Mouse (Mus musculus): ENCODE measurements around the gene Arhgef33. TPM values are rescaled to one million over a fixed set of nuclear protein-coding genes. Genes with fewer than 3 reads are reported as not detected.

The Arhgef33 gene
- polyA plus RNA-seq, 1 experiment = 0.21 TPM

DNA sequence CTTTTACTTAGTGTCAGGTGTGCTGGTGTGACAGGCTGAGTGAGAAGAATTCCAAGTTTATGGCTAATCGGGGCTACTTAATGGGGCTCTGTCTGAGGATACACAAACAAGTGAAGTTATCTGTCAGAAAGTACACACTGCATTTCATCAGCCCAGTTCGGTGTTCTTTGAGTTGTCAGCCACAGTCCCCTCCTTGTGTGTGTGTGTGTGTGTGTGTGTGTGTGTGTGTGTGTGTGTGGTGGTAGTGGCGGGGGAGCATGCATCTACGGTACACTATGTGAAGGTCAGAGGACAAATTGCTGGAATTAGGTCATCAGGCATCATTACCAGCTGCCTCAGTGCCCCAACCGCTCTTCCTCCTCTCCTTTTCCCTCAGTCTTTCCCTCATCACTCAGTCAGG lies 18.2 kb downstream of the Arhgef33 start:
- no peak overlapping the region for H3K4me3 ChIP-seq (replicated peaks; ENCODE audit: extremely low read depth, low read depth, low read length)
- no peak for DNase-seq
- no peak for TF ChIP-seq POLR2A (IDR thresholded peaks at IDR 0.05; ENCODE audit: borderline replicate concordance, extremely low read depth, low read depth, low read length)
- TF ChIP-seq CTCF (IDR thresholded peaks at IDR 0.05; ENCODE audit: insufficient read depth, low read length) = no peak
- 75% methylated on average over 4 of the region's 5 CpGs for WGBS
- no peaks in the 10 kb centered on the region for H3K4me1 ChIP-seq (ENCODE audit: control insufficient read depth, insufficient read depth, low read length)

DNA sequence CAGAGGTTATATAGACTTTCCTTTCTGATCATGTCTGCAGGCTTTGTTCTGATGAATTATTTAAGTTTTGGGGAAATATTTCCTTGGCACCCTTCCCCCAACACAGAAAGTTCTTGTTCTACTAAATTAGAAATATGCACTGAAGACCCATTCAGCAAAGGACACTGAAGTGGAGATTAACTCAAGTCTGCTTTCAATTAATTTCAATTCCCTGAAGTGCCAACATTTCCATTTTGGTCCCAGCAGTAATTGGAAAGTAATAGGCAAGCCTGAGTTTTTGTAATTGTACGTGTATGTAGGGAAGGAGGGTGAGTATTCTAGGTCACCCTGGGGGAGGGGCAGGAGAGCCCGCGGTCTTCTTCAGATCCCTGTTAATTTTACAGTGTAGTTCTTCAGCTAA lies 19.2 kb downstream of the Arhgef33 start:
- no peaks in the 10 kb centered on the region for H3K4me1 ChIP-seq (ENCODE audit: control insufficient read depth, insufficient read depth, low read length)
- 89% methylated on average over 3 of the region's 3 CpGs for WGBS
- H3K4me3 ChIP-seq (replicated peaks; ENCODE audit: extremely low read depth, low read depth, low read length) = no peak overlapping the region
- TF ChIP-seq CTCF (IDR thresholded peaks at IDR 0.05; ENCODE audit: insufficient read depth, low read length) = no peak
- no peak for DNase-seq

DNA sequence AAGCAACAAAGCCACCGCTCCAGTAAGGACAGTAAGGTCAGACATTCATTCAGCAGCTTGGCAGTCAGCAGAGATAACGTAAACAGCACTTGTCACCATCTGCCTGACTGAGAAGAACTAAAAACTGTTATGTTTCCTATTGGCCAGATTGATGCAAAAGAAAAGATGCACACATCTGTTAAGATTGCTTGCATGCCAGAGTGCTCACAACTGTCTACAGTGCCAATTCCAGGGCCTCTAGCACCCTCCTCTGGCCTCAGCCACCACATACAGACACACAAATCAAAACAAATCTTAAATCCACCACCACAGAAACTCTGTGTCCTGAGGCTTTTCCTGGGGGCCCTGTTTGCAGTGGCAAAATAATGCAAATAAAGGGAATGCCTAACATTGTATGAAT lies 25.2 kb downstream of the Arhgef33 start:
- Histone ChIP-seq H3K4me1 (ENCODE audit: control insufficient read depth, insufficient read depth, low read length) (no peaks in the 10 kb centered on the region), H3K4me3 (replicated peaks; ENCODE audit: extremely low read depth, low read depth, low read length) (no peak overlapping the region)
- DNase-seq = no peak
- WGBS = 60% methylated on average over 2 of the region's 2 CpGs
- TF ChIP-seq CTCF (IDR thresholded peaks at IDR 0.05; ENCODE audit: insufficient read depth, low read length) (0 out of 2 replicates have a peak, but pooled peaks have one; percentile 25), POLR2A (IDR thresholded peaks at IDR 0.05; ENCODE audit: borderline replicate concordance, extremely low read depth, low read depth, low read length) (no peak)

DNA sequence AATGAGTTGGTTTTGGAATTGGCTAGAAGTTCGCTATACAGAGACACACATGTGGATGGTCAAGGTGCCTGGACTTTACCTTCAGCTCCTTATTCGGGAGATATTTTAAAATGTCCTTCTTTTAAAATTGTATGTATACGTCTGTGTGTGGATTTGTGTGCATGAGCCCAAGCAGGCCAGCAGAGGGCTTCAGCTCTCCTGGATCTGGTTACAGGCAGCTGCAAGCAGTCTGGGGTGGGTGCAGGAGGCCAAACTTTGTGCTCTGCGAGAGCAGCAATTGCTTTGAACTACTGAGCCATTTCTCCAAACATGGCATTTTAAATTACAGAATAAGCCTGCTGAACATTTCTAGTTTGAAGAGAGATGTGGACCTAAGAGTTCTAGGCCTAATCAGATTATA lies 38.1 kb downstream of the Arhgef33 start:
- Histone ChIP-seq H3K4me3 (replicated peaks; ENCODE audit: extremely low read depth, low read depth, low read length) (no peak overlapping the region), H3K4me1 (ENCODE audit: control insufficient read depth, insufficient read depth, low read length) (no peaks in the 10 kb centered on the region)
- WGBS = 79% methylated on average over 4 of the region's 4 CpGs
- TF ChIP-seq CTCF (IDR thresholded peaks at IDR 0.05; ENCODE audit: insufficient read depth, low read length) (peak; percentile 37; the same call in 1 of the 2 replicates), POLR2A (IDR thresholded peaks at IDR 0.05; ENCODE audit: borderline replicate concordance, extremely low read depth, low read depth, low read length) (no peak)
- DNase-seq = no peak

DNA sequence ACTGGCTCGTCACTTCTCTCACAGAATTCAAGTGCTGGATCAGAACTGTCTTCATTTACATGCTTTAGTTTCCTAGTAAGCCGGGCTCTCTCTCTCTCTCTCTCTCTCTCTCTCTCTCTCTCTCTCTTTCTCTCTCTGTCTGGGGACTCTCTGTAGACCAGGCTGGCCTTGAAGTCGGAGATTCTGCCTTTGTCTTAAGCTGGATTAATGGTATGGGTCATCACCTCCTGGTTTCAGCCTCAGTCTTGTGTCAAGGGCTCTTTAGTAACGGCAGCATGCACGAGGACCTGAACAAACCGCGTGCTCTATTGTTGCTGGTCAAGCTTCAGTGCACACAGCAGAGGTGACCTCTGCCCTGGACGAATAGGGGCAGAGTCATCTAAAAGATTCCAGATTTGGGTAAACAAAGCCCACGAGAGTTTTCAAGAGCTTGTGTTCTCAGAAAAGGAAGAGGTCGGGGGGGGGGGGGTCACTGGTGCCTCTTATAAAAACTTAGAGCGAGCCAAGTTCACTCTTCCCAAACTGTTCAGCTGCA lies 39.5 kb downstream of the Arhgef33 start:
- DNase-seq = no peak
- WGBS = 60% methylated on average over 11 of the region's 11 CpGs
- TF ChIP-seq POLR2A (IDR thresholded peaks at IDR 0.05; ENCODE audit: borderline replicate concordance, extremely low read depth, low read depth, low read length) (no peak), CTCF (IDR thresholded peaks at IDR 0.05; ENCODE audit: insufficient read depth, low read length) (no peak)

DNA sequence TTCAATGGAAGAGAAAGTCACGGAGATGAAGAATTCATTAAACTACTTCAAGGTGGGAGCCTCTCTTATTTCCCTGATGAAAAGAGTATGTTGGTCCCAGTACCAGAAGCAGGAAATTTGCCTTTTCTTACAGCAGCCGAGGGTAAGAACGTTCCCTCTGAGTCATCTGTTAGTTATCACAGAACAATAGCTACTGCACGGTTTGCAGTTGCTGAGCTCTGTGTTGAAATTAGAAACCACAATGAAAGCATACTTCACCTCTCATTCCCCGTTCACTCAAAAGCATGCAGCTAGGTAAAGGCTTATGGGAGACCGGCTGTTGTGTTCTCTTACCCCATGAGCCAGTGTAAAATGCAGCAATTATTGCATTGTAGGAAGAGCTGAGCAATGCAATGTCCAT lies 40.0 kb downstream of the Arhgef33 start:
- Histone ChIP-seq H3K4me1 (ENCODE audit: control insufficient read depth, insufficient read depth, low read length) (no peaks in the 10 kb centered on the region), H3K4me3 (replicated peaks; ENCODE audit: extremely low read depth, low read depth, low read length) (no peak overlapping the region)
- no peak for DNase-seq
- WGBS = 41% methylated on average over 6 of the region's 6 CpGs
- TF ChIP-seq CTCF (IDR thresholded peaks at IDR 0.05; ENCODE audit: insufficient read depth, low read length) (no peak), POLR2A (IDR thresholded peaks at IDR 0.05; ENCODE audit: borderline replicate concordance, extremely low read depth, low read depth, low read length) (no peak)

More for the DNA sequence above, 39.5 kb downstream of the Arhgef33 start:
- no peaks in the 10 kb centered on the region for H3K4me1 ChIP-seq (ENCODE audit: control insufficient read depth, insufficient read depth, low read length)
- H3K4me3 ChIP-seq (replicated peaks; ENCODE audit: extremely low read depth, low read depth, low read length) = no peak overlapping the region

DNA sequence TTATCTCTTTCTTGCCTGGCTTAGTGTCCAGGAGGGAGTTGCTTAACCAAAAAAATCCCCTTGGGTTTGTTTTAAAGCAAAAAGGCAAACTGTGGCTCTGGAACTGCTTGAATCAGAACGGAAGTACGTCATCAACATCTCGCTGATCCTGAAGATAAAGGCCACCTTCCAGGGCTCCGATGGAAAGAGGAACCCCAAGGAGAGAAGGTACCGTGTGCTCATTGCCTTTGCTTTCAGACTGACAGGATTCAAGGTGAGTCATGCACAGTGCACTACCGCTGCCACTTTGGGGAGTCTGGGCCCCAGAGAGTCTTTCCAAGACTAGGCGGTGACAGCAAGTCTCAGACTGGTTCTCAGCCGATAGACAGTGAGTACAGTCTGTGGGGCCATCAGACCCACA lies 53.0 kb downstream of the Arhgef33 start:
- Histone ChIP-seq H3K4me1 (ENCODE audit: control insufficient read depth, insufficient read depth, low read length) (no peaks in the 10 kb centered on the region), H3K4me3 (replicated peaks; ENCODE audit: extremely low read depth, low read depth, low read length) (no peak overlapping the region)
- TF ChIP-seq POLR2A (IDR thresholded peaks at IDR 0.05; ENCODE audit: borderline replicate concordance, extremely low read depth, low read depth, low read length) (no peak), CTCF (IDR thresholded peaks at IDR 0.05; ENCODE audit: insufficient read depth, low read length) (no peak)
- 79% methylated on average over 8 of the region's 8 CpGs for WGBS
- no peak for DNase-seq

DNA sequence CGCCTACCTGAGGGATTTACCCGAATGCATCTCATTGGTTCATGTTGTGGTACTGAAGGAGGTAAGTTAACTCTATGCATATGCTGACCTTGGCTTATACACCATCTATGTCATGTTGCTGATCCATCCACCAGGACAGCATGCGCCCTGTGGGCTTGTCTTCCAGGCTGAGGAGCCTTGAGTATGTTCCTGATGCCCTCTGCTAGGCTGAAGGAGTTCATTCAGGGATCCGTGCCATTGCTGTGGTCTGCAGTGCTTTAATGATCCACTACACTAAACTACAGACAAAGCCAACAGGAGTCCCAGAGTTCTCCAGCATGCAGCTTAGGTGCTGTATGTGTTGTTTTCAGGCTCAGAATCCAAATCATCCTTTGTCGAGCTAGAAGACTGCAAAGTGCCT lies 60.1 kb downstream of the Arhgef33 start:
- DNase-seq = no peak
- no peaks in the 10 kb centered on the region for H3K4me1 ChIP-seq (ENCODE audit: control insufficient read depth, insufficient read depth, low read length)
- TF ChIP-seq POLR2A (IDR thresholded peaks at IDR 0.05; ENCODE audit: borderline replicate concordance, extremely low read depth, low read depth, low read length) = no peak
- no peak for TF ChIP-seq CTCF (IDR thresholded peaks at IDR 0.05; ENCODE audit: insufficient read depth, low read length)
- WGBS = 91% methylated on average over 5 of the region's 5 CpGs
- no peak overlapping the region for H3K4me3 ChIP-seq (replicated peaks; ENCODE audit: extremely low read depth, low read depth, low read length)

DNA sequence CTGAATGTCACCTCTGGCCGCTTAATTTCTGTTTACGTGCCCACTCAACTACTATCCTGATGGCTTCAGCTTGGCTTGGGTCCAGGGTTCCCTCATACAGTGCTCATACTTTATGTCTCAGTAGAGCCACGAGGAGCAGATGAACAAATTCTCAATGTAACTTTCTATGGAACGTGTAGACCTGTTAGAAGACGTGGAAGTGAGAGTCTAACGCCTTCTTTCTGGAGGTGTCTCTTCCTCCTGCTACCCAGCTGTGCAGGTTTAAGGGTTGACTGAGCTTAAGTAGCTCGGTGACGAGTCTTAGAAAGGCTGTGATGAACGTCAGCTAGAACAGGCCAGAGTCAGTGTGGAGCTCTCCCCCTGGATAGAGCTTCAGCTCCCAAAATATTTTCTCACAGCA lies 61.4 kb downstream of the Arhgef33 start:
- WGBS = 73% methylated on average over 9 of the region's 9 CpGs
- Histone ChIP-seq H3K4me3 (replicated peaks; ENCODE audit: extremely low read depth, low read depth, low read length) (no peak overlapping the region), H3K4me1 (ENCODE audit: control insufficient read depth, insufficient read depth, low read length) (no peaks in the 10 kb centered on the region; the same call in 1 of the 2 replicates)
- no peak for DNase-seq
- TF ChIP-seq CTCF (IDR thresholded peaks at IDR 0.05; ENCODE audit: insufficient read depth, low read length) = no peak
- no peak for TF ChIP-seq POLR2A (IDR thresholded peaks at IDR 0.05; ENCODE audit: borderline replicate concordance, extremely low read depth, low read depth, low read length)

DNA sequence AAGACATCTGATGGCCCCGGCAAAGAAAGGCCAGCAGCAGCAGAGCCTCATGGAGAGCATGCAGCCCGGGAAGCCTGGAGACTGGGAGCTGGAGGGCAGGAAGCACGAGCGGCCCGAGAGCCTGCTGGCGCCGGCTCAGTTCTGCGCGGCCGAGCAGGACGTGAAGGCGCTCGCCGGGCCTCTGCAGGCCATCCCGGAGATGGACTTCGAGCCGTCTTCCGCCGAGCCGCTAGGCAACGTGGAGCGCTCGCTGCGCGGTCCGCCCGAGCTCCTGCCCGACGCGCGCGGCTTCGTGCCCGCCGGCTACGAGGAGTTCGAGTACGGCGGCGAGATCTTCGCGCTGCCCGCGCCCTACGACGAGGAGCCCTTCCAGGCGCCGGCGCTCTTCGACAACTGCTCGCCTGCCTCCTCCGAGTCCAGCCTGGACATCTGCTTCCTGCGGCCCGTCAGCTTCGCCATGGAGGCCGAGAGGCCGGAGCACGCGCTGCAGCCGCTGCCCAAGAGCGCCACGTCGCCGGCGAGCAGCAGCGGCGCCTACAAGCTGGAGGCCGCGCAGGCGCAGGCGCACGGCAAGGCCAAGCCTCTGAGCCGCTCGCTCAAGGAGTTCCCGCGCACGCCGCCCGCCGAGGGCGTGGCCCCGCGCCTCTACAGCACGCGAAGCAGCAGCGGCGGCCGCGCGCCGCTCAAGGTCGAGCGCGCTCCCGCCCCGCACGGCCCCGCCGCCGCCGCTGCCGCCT lies 66.0 kb downstream of the Arhgef33 start, which contains the start of gene Gm10190:
Gene Gm10190, minus strand, starts transcription at position 553 of the 737 bp plus-strand sequence.
- peak; percentile 79 for DNase-seq
- peak; percentile 52; the same call in 1 of the 2 replicates for TF ChIP-seq POLR2A (IDR thresholded peaks at IDR 0.05; ENCODE audit: borderline replicate concordance, extremely low read depth, low read depth, low read length)
- TF ChIP-seq CTCF (IDR thresholded peaks at IDR 0.05; ENCODE audit: insufficient read depth, low read length) = no peak
- WGBS = 2% methylated on average over 93 of the region's 102 CpGs
- Histone ChIP-seq H3K4me1 (ENCODE audit: control insufficient read depth, insufficient read depth, low read length) (peaks cover 2% of the 10 kb centered on the region), H3K4me3 (replicated peaks; ENCODE audit: extremely low read depth, low read depth, low read length) (peak within 1 kb of the TSS; percentile 63)
